Mouse (Mus musculus): Measurements from ENCODE around the gene Cst6.
A peak's percentile ranks its signal among the peaks of the same experiment; 100 is the strongest.

DNA sequence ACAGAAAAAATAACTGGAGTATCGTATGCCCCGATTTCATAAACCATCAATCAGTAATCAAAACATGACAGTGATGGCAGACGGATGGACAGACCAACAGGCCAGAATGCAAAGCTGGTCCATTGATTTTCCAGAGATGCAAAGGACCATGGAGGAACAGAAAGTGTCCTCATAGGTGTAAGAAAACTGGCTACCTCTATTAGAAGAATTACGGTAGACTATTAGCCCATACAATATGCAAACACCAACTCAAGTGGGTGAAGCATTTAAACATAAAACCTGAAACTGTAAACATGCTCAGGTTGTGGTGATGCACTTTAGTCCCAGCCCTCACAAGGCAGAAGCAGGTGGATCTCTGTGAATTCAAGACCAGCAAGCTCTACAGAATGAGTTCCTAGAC, 46.0 kb upstream of the Cst6 start:
- no peak for TF ChIP-seq EP300 (IDR thresholded peaks at IDR 0.05; ENCODE audit: low read depth in 1 of 2, low read length in 2 of 2)
- no peak for TF ChIP-seq SMC3 (IDR thresholded peaks at IDR 0.05; ENCODE audit: low read depth, low read length)
- TF ChIP-seq CTCF (IDR thresholded peaks at IDR 0.05 in 2 of 3, conservative IDR thresholded peaks at IDR 0.05 in 1 of 3; ENCODE audit: control insufficient read depth in 1 of 3, insufficient read depth in 1 of 3, low read depth in 2 of 3, low read length in 3 of 3, poor library complexity in 1 of 3, severe bottlenecking in 1 of 3): no peak
- no peak for TF ChIP-seq RCOR1 (IDR thresholded peaks at IDR 0.05; ENCODE audit: low read depth, low read length)
- TF ChIP-seq POLR2A (IDR thresholded peaks at IDR 0.05; ENCODE audit: control insufficient read depth in 1 of 2, insufficient read depth in 1 of 2, low read depth in 1 of 2, low read length in 2 of 2, poor library complexity in 1 of 2): no peak
- TF ChIP-seq TCF12 (IDR thresholded peaks at IDR 0.05; ENCODE audit: low read depth, low read length): no peak
- TF ChIP-seq CHD1 (IDR thresholded peaks at IDR 0.05; ENCODE audit: low read depth, low read length): no peak
- no peak for TF ChIP-seq UBTF (IDR thresholded peaks at IDR 0.05; ENCODE audit: borderline replicate concordance, insufficient read depth, low read depth, low read length)
- TF ChIP-seq POLR2AphosphoS2 (IDR thresholded peaks at IDR 0.05; ENCODE audit: low read length): no peak
- no peak for TF ChIP-seq MEF2A (IDR thresholded peaks at IDR 0.05; ENCODE audit: extremely low read depth, insufficient replicate concordance, low read depth, low read length, poor library complexity, severe bottlenecking)
- TF ChIP-seq JUND (IDR thresholded peaks at IDR 0.05; ENCODE audit: low read depth, low read length): no peak
- peak; percentile 96 for TF ChIP-seq MXI1 (IDR thresholded peaks at IDR 0.05; ENCODE audit: low read depth, low read length)
- no peak for TF ChIP-seq MAX (IDR thresholded peaks at IDR 0.05; ENCODE audit: low read length)

Measured in MEL (cell line).